Mouse (Mus musculus) MEL (cell line): Measurements from ENCODE around the gene Pnpla5.

Experiments used
- CTCF ChIP-seq, 3 experiments: IDR thresholded peaks in 2 of 3; conservative IDR thresholded peaks in 1 of 3; 2 replicates each; pipeline ENCODE4 v1.5.1; 2011 to 2012; ENCODE audit warnings: low read length in 3 of 3, low read depth in 2 of 3, mild to moderate bottlenecking in 2 of 3, improper control_type of control experiment in 1 of 3, inconsistent platforms in 1 of 3, mixed read lengths in 1 of 3, moderate library complexity in 1 of 3; ENCODE audit not compliant: control insufficient read depth in 1 of 3, insufficient read depth in 1 of 3, poor library complexity in 1 of 3, severe bottlenecking in 1 of 3
- EP300 ChIP-seq, 2 experiments: IDR thresholded peaks; 2 replicates each; pipeline ENCODE4 v1.6.1; 2011; ENCODE audit warnings: improper control_type of control experiment in 2 of 2, low read length in 2 of 2, low read depth in 1 of 2, mild to moderate bottlenecking in 1 of 2
- MAFK ChIP-seq: IDR thresholded peaks from 2 replicates; pipeline ENCODE4 v1.6.1; 2011; ENCODE audit warnings: low read depth, mild to moderate bottlenecking, low read length, improper control_type of control experiment, borderline replicate concordance
- MXI1 ChIP-seq: IDR thresholded peaks from 2 replicates; pipeline ENCODE4 v1.6.1; 2011; ENCODE audit warnings: mild to moderate bottlenecking, low read depth, low read length, improper control_type of control experiment
- POLR2A ChIP-seq, 2 experiments: IDR thresholded peaks; 2 replicates each; pipeline ENCODE4 v1.6.1; 2011 to 2012; ENCODE audit warnings: low read length in 2 of 2, mild to moderate bottlenecking in 2 of 2, control low read depth in 1 of 2, improper control_type of control experiment in 1 of 2, low read depth in 1 of 2, moderate library complexity in 1 of 2; ENCODE audit not compliant: control insufficient read depth in 1 of 2, insufficient read depth in 1 of 2, poor library complexity in 1 of 2
- ZC3H11A ChIP-seq: IDR thresholded peaks from 2 replicates; pipeline ENCODE4 v1.6.1; 2012; ENCODE audit warnings: low read depth, mild to moderate bottlenecking, inconsistent platforms, low read length, improper control_type of control experiment

DNA sequence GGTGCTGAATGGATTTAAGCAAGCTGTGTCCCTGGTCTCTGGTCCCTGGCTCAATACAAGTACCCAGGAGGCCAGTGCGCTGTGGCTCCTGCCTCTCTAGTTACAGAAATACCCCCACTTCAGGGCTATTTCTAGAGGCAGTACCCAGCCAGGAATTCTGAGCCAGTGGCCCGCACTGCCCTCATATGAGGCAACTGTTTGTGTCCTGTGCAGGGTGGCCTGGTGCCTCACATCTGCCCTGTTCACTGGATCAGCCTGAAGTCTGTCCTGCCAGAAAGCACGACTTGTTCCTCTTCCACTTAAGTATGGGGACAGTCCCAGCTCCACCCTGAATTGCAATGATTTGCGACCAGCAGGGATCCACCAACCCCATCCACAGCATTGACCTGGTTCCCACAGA, 10.5 kb upstream of the Pnpla5 start:
- TF ChIP-seq EP300 (IDR thresholded peaks at IDR 0.05; ENCODE audit: low read depth in 1 of 2, low read length in 2 of 2) (no peak), POLR2A (IDR thresholded peaks at IDR 0.05; ENCODE audit: control insufficient read depth in 1 of 2, insufficient read depth in 1 of 2, low read depth in 1 of 2, low read length in 2 of 2, poor library complexity in 1 of 2) (no peak), CTCF (IDR thresholded peaks at IDR 0.05 in 2 of 3, conservative IDR thresholded peaks at IDR 0.05 in 1 of 3; ENCODE audit: control insufficient read depth in 1 of 3, insufficient read depth in 1 of 3, low read depth in 2 of 3, low read length in 3 of 3, poor library complexity in 1 of 3, severe bottlenecking in 1 of 3) (no peak), MAFK (no peak), ZC3H11A (no peak), MXI1 (no peak)
